Mouse (Mus musculus): ENCODE data around the gene Atxn1. TPM values are rescaled to one million over a fixed set of nuclear protein-coding genes. Genes with fewer than 3 reads are reported as not detected.

Atxn1 gene
- total and polyA plus RNA-seq, 3 experiments = 8.0 to 13.1 (median 9.7) TPM

- no peak for TF ChIP-seq E2F4 (IDR thresholded peaks at IDR 0.05; ENCODE audit: insufficient replicate concordance, low read depth, low read length)
- TF ChIP-seq HCFC1 (IDR thresholded peaks at IDR 0.05; ENCODE audit: low read depth, low read length) = no peak
- no peak for TF ChIP-seq CHD1 (IDR thresholded peaks at IDR 0.05; ENCODE audit: low read depth, low read length)
- no peak for TF ChIP-seq POLR2AphosphoS2 (IDR thresholded peaks at IDR 0.05; ENCODE audit: low read depth, low read length)
- TF ChIP-seq MEF2A (IDR thresholded peaks at IDR 0.05; ENCODE audit: borderline replicate concordance, low read depth, low read length) = no peak
- TF ChIP-seq NRF1 (IDR thresholded peaks at IDR 0.05; ENCODE audit: low read depth, low read length) = no peak
- TF ChIP-seq ZNF384 (IDR thresholded peaks at IDR 0.05; ENCODE audit: low read depth, low read length) = no peak
- TF ChIP-seq MYC (IDR thresholded peaks at IDR 0.05; ENCODE audit: low read depth, low read length) = peak; percentile 94
- peak; percentile 89 for TF ChIP-seq BHLHE40 (IDR thresholded peaks at IDR 0.05; ENCODE audit: low read depth, low read length)
- no peak for TF ChIP-seq PAX5 (IDR thresholded peaks at IDR 0.05; ENCODE audit: low read length)
- no peak for TF ChIP-seq USF2 (conservative IDR thresholded peaks at IDR 0.05; ENCODE audit: low read depth, low read length)
- TF ChIP-seq KAT2A (IDR thresholded peaks at IDR 0.05; ENCODE audit: insufficient replicate concordance, low read length) = no peak
- no peak for TF ChIP-seq CHD2 (IDR thresholded peaks at IDR 0.05; ENCODE audit: low read length)
- TF ChIP-seq USF1 (IDR thresholded peaks at IDR 0.05; ENCODE audit: low read depth, low read length) = no peak
- no peak for TF ChIP-seq MAFK (IDR thresholded peaks at IDR 0.05; ENCODE audit: insufficient replicate concordance, low read length)
These were observed 97.5 kb downstream of the Atxn1 start (continued) for GRCm38 (mm10) chr13:45867273-45867672.

- in situ Hi-C loops (cut with MboI; ENCODE audit: low pct_ligation_motif_present, low pct_unique_long_range_greater_than_20kb, low sequenced_read_pairs) = loop anchor here (10.0 kb wide), 1 partner anchor 98 kb away; the partner anchor contains the start of gene Atxn1
- DNase-seq (ENCODE audit: extremely low read depth) = no peak
These were observed 98.1 kb downstream of the Atxn1 start for GRCm38 (mm10) chr13:45866615-45867245.

More at GRCm38 (mm10) chr13:45866615-45867245, 98.1 kb downstream of the Atxn1 start:
- TF ChIP-seq JUND (conservative IDR thresholded peaks at IDR 0.05; ENCODE audit: low read depth, low read length) (peak; percentile 78), JUN (IDR thresholded peaks at IDR 0.05; ENCODE audit: insufficient read depth, low read depth, low read length) (peak; percentile 51; the same call in 1 of the 2 replicates), BHLHE40 (IDR thresholded peaks at IDR 0.05; ENCODE audit: low read depth, low read length) (peak; percentile 36; the same call in 1 of the 2 replicates), POLR2AphosphoS2 (IDR thresholded peaks at IDR 0.05; ENCODE audit: low read depth, low read length) (no peak), CTCF (conservative IDR thresholded peaks at IDR 0.05 in 1 of 2, IDR thresholded peaks at IDR 0.05 in 1 of 2; ENCODE audit: low read depth in 2 of 2, low read length in 2 of 2) (no peak), ETS1 (conservative IDR thresholded peaks at IDR 0.05; ENCODE audit: low read depth, low read length) (peak; percentile 58; the same call in 1 of the 2 replicates), RCOR1 (conservative IDR thresholded peaks at IDR 0.05; ENCODE audit: low read depth, low read length) (no peak), IRF4 (IDR thresholded peaks at IDR 0.05; ENCODE audit: low read depth, low read length) (peak; percentile 72; the same call in 1 of the 2 replicates), NELFE (IDR thresholded peaks at IDR 0.05; ENCODE audit: low read depth, low read length) (no peak), CHD1 (IDR thresholded peaks at IDR 0.05; ENCODE audit: low read depth, low read length) (0 out of 2 replicates have a peak, but pooled peaks have one; percentile 2), SIN3A (IDR thresholded peaks at IDR 0.05; ENCODE audit: low read length) (no peak), NRF1 (IDR thresholded peaks at IDR 0.05; ENCODE audit: low read depth, low read length) (no peak), EP300 (IDR thresholded peaks at IDR 0.05; ENCODE audit: low read length) (peak; percentile 76)
- dilution Hi-C loops (cut with MboI; ENCODE audit: extremely low pct_ligation_motif_present, extremely low pct_unique_long_range_greater_than_20kb, low sequenced_read_pairs) = no loop called here
- Histone ChIP-seq H3K4me3 (replicated peaks in 1 of 3; ENCODE audit: low read depth in 2 of 3, low read length in 2 of 3, poor library complexity in 1 of 3) (no peak overlapping the region), H3K36me3 (replicated peaks in 1 of 2; ENCODE audit: control insufficient read depth in 1 of 2, insufficient read depth in 1 of 2, low read length in 1 of 2) (peaks cover 0 to 49% of the 10 kb centered on the region in 2 experiments), H3K9me3 (replicated peaks; ENCODE audit: low read length) (no peaks in the 10 kb centered on the region), H3K4me1 (ENCODE audit: control insufficient read depth in 1 of 2, insufficient read depth in 2 of 2) (peaks cover 29 to 93% of the 10 kb centered on the region in 2 experiments), H3K79me2 (replicated peaks; ENCODE audit: control insufficient read depth, extremely low read depth, insufficient read depth, poor library complexity, severe bottlenecking) (peaks cover 65% of the 10 kb centered on the region), H3K4me2 (ENCODE audit: insufficient read depth, low read depth, poor library complexity, severe bottlenecking) (peak overlapping the region; percentile 68), H3K27ac (ENCODE audit: insufficient read depth, low read depth) (peak overlapping the region; percentile 80), H3K9ac (ENCODE audit: insufficient read depth, low read depth) (peak overlapping the region; percentile 51), H3K27me3 (replicated peaks) (no peaks in the 10 kb centered on the region)
